In genomic region chrX:72656230-72656898, GRCm38 (mm10) we compare ENCODE assay signal across 9 mouse cellular contexts. TPM values are rescaled to one million over a fixed set of nuclear protein-coding genes. Genes with fewer than 3 reads are reported as not detected.
DNase-seq lines count a peak whose midpoint lies in the region; ATAC-seq lines count a peak whose summit lies in the region.
"Had no signal": no experiment of that assay in that cellular context is flagged by ENCODE, and none has a peak within 500 bp of the region (broad histone marks: within the 10 kb centered on the region; RNA-seq: fewer than 3 reads in every experiment).

Gene Gabra3 (minus strand): TSS chrX:72656848.

- H3K27ac ChIP-seq in heart, embryonic 15.5 days, result no peak within 1 kb of the TSS
- no peak within 1 kb of the TSS for H3K27ac ChIP-seq in brown adipose tissue, adult 24 weeks (replicated peaks; ENCODE audit: low read depth, low read length)
- H3K27ac ChIP-seq in hindbrain, embryonic 13.5 days, result peak within 1 kb of the TSS; percentile 76
- H3K27ac ChIP-seq in midbrain, embryonic 11.5 days (ENCODE audit: low read depth, low read length), result no peak within 1 kb of the TSS

- peaks cover 8% of the 10 kb centered on the region; the same call in 1 of the 2 replicates for H3K27me3 ChIP-seq in heart, embryonic 15.5 days
- no peaks in the 10 kb centered on the region for H3K27me3 ChIP-seq in hindbrain, embryonic 13.5 days
- no peaks in the 10 kb centered on the region for H3K27me3 ChIP-seq in midbrain, embryonic 11.5 days (ENCODE audit: control insufficient read depth, insufficient read depth, low read length)

- 12% methylated on average over 4 of the region's 4 CpGs for WGBS in heart, embryonic 15.5 days
- 16% methylated on average over 4 of the region's 4 CpGs for WGBS in hindbrain, embryonic 13.5 days
- WGBS in midbrain, embryonic 11.5 days, result 10% methylated on average over 4 of the region's 4 CpGs

- no peak within 1 kb of the TSS for H3K9ac ChIP-seq in heart, embryonic 15.5 days
- H3K9ac ChIP-seq in hindbrain, embryonic 13.5 days, result peak within 1 kb of the TSS; percentile 68
- H3K9ac ChIP-seq in midbrain, embryonic 11.5 days (ENCODE audit: low read length), result peak within 1 kb of the TSS; percentile 54

- H3K36me3 ChIP-seq in heart, embryonic 15.5 days, result no peaks in the 10 kb centered on the region
- no peaks in the 10 kb centered on the region for H3K36me3 ChIP-seq in hindbrain, embryonic 13.5 days
- H3K36me3 ChIP-seq in midbrain, embryonic 11.5 days (ENCODE audit: control insufficient read depth, insufficient read depth, low read length), result no peaks in the 10 kb centered on the region

- H3K9me3 ChIP-seq in heart, embryonic 15.5 days (replicated peaks), result no peaks in the 10 kb centered on the region
- no peaks in the 10 kb centered on the region for H3K9me3 ChIP-seq in hindbrain, embryonic 13.5 days
- no peaks in the 10 kb centered on the region for H3K9me3 ChIP-seq in midbrain, embryonic 11.5 days (ENCODE audit: control insufficient read depth, low read length)

- no peaks in the 10 kb centered on the region for H3K4me1 ChIP-seq in heart, embryonic 15.5 days (replicated peaks)
- H3K4me1 ChIP-seq in brown adipose tissue, adult 24 weeks (ENCODE audit: control insufficient read depth, insufficient read depth, insufficient read length, low read length), result no peaks in the 10 kb centered on the region
- H3K4me1 ChIP-seq in hindbrain, embryonic 13.5 days (replicated peaks), result peaks cover 3% of the 10 kb centered on the region; the same call in 1 of the 2 replicates
- H3K4me1 ChIP-seq in midbrain, embryonic 11.5 days (ENCODE audit: control insufficient read depth, insufficient read depth, low read length), result peaks cover 3% of the 10 kb centered on the region; the same call in 1 of the 2 replicates

- DNase-seq in heart, adult 11 months, result no peak
- DNase-seq in midbrain, embryonic 11.5 days (ENCODE audit: low spot score, missing footprints), result peak; percentile 89
- DNase-seq in adrenal gland, postnatal 10 days, result no peak
- DNase-seq in adrenal gland, postnatal 14 days, result no peak
- no peak for DNase-seq in cerebellum, postnatal 36 days

- H3K4me2 ChIP-seq in heart, embryonic 15.5 days, result peak within 1 kb of the TSS; percentile 48
- peak within 1 kb of the TSS; percentile 56 for H3K4me2 ChIP-seq in hindbrain, embryonic 13.5 days
- H3K4me2 ChIP-seq in midbrain, embryonic 11.5 days, result peak within 1 kb of the TSS; percentile 46

- peak within 1 kb of the TSS; percentile 32 for H3K4me3 ChIP-seq in heart, embryonic 15.5 days
- peak within 1 kb of the TSS; percentile 14; the same call in 1 of the 2 replicates for H3K4me3 ChIP-seq in brown adipose tissue, adult 24 weeks (ENCODE audit: insufficient read depth, low read depth, low read length)
- peak within 1 kb of the TSS; percentile 45 for H3K4me3 ChIP-seq in hindbrain, embryonic 13.5 days
- peak within 1 kb of the TSS; percentile 31 for H3K4me3 ChIP-seq in midbrain, embryonic 11.5 days (ENCODE audit: low read depth, low read length)

- ATAC-seq in heart, embryonic 15.5 days (replicated peaks; ENCODE audit: insufficient number of reproducible peaks, insufficient read depth, low FRiP score, low read depth), result no peak
- ATAC-seq in hindbrain, embryonic 13.5 days (ENCODE audit: low FRiP score), result peak; percentile 91
- ATAC-seq in midbrain, embryonic 11.5 days (ENCODE audit: low FRiP score), result peak; percentile 77

RNA-seq across cellular contexts. Expression of gene Gabra3, which starts in this region (rescaled TPM):
- polyA plus RNA-seq in heart, embryonic 15.5 days (2015; fragmentation: Nextera tagmentation; extraction: Ambion mirVana), result 1.4 and 2.3 TPM in 2 replicates
- polyA plus RNA-seq in brown adipose tissue, adult 24 weeks (2012; ENCODE audit: insufficient read depth, insufficient read length, missing spikeins), result 1.1 and 1.2 TPM in 2 replicates
- polyA plus RNA-seq in hindbrain, embryonic 13.5 days (2015; fragmentation: Nextera tagmentation; extraction: Ambion mirVana), result 19.8 and 19.9 TPM in 2 replicates
- polyA plus RNA-seq in midbrain, embryonic 11.5 days (2014; fragmentation: Nextera tagmentation; extraction: Ambion mirVana), result 1.5 and 2.7 TPM in 2 replicates
- 1 to 10 TPM in 1 of 2 experiments, under 1 TPM in 1; 0.70 to 1.6 TPM for total RNA-seq in adrenal gland, postnatal 10 days (2021)
- 1.3 and 1.7 TPM in 2 replicates for total RNA-seq in adrenal gland, postnatal 14 days (2021)
- total RNA-seq: hematopoietic stem cell, adult 5-6 weeks had no signal
